9 mouse cellular contexts compared by ENCODE assay signal in the genomic region with DNA sequence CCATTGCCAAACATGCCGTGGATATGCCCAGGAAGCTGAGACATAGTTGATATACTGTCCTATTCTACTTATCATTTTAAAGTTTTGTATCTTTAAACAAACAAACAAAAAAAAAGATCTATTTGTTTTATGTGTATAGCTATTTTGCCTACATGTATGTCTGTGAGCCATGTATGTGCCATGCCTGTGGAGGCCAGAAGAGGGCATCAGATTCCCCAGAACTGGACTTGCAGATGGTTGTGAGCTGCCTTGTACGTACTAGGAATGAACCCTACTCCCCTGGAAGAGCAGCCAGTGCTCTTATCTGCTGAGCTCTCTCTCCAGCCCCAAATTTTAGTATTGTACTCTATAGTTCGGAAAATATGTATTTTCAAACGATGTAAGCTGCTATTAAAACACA. TPM values are rescaled to one million over a fixed set of nuclear protein-coding genes. Genes with fewer than 3 reads are reported as not detected.
DNase-seq lines count a peak whose midpoint lies in the region; ATAC-seq lines count a peak whose summit lies in the region.
"Had no signal": no experiment of that assay in that cellular context is flagged by ENCODE, and none has a peak within 500 bp of the region (broad histone marks: within the 10 kb centered on the region; RNA-seq: fewer than 3 reads in every experiment).

No protein-coding gene starts in this region.

- H3K27ac ChIP-seq in heart, embryonic 10.5 days, result no peak overlapping the region
- H3K27ac ChIP-seq in embryonic facial prominence, embryonic 11.5 days (replicated peaks; ENCODE audit: low read depth, low read length), result no peak overlapping the region
- H3K27ac ChIP-seq: neural tube, embryonic 13.5 days had no signal

- DNase-seq in heart, postnatal 14 days, result peak; percentile 23 to 48
- no peak for DNase-seq in heart, embryonic 10.5 days (ENCODE audit: low spot score)
- DNase-seq in 416B (ENCODE audit: low read depth), result peak; percentile 54
- peak; percentile 39 for DNase-seq in T-cell, adult 2 months (ENCODE audit: low spot score)
- DNase-seq in embryonic facial prominence, embryonic 11.5 days (ENCODE audit: low spot score), result peak; percentile 44
- DNase-seq in left cerebral cortex, adult 9 months (ENCODE audit: low spot score in 2 of 2), result no peak
- no peak for DNase-seq in layer of hippocampus, adult 9-10 months (ENCODE audit: low spot score)

- H3K4me2 ChIP-seq in embryonic facial prominence, embryonic 11.5 days (ENCODE audit: low read depth, low read length), result no peak overlapping the region
- H3K4me2 ChIP-seq: neural tube, embryonic 13.5 days had no signal

- no peaks in the 10 kb centered on the region for H3K9me3 ChIP-seq in heart, embryonic 10.5 days
- no peaks in the 10 kb centered on the region for H3K9me3 ChIP-seq in embryonic facial prominence, embryonic 11.5 days (replicated peaks; ENCODE audit: control insufficient read depth, low read length)
- H3K9me3 ChIP-seq: neural tube, embryonic 13.5 days had no signal

- intact Hi-C loops in heart, postnatal 14 days (cut with DNase I), result loop anchor here (1.0 kb wide), 1 partner anchor 23 kb away; no protein-coding TSS in a partner anchor

- peaks cover 28% of the 10 kb centered on the region for H3K27me3 ChIP-seq in heart, embryonic 10.5 days (ENCODE audit: insufficient read depth, poor library complexity, severe bottlenecking)
- peaks cover 3% of the 10 kb centered on the region; the same call in 1 of the 2 replicates for H3K27me3 ChIP-seq in embryonic facial prominence, embryonic 11.5 days (ENCODE audit: control insufficient read depth, insufficient read depth, low read length)

- H3K9ac ChIP-seq in embryonic facial prominence, embryonic 11.5 days (replicated peaks; ENCODE audit: low read length), result no peak overlapping the region
- H3K9ac ChIP-seq: neural tube, embryonic 13.5 days had no signal

- no peaks in the 10 kb centered on the region for H3K36me3 ChIP-seq in heart, embryonic 10.5 days
- no peaks in the 10 kb centered on the region for H3K36me3 ChIP-seq in embryonic facial prominence, embryonic 11.5 days (replicated peaks; ENCODE audit: control insufficient read depth, insufficient read depth, low read depth, low read length)
- H3K36me3 ChIP-seq: neural tube, embryonic 13.5 days had no signal

- 39% methylated on average over 4 of the region's 4 CpGs for WGBS in heart, embryonic 10.5 days
- 36% methylated on average over 4 of the region's 4 CpGs for WGBS in embryonic facial prominence, embryonic 11.5 days

- no peak for ATAC-seq in embryonic facial prominence, embryonic 11.5 days (replicated peaks; ENCODE audit: insufficient number of reproducible peaks, low FRiP score, low TSS enrichment, low read depth)
- peak; percentile 75 for ATAC-seq in megakaryocyte progenitor cell, adult 5-6 weeks (replicated peaks; ENCODE audit: poor library complexity)

- no peak overlapping the region for H3K4me3 ChIP-seq in heart, embryonic 10.5 days
- no peak overlapping the region for H3K4me3 ChIP-seq in embryonic facial prominence, embryonic 11.5 days (ENCODE audit: low read depth, low read length)
- H3K4me3 ChIP-seq: neural tube, embryonic 13.5 days had no signal

- 0 out of 2 replicates have a peak, but pooled peaks cover 8% of the 10 kb centered on the region for H3K4me1 ChIP-seq in heart, embryonic 10.5 days
- no peaks in the 10 kb centered on the region for H3K4me1 ChIP-seq in embryonic facial prominence, embryonic 11.5 days (ENCODE audit: control insufficient read depth, insufficient read depth, low read length)

RNA-seq across cellular contexts. Expression of gene BC051142, which starts 10.1 kb away (rescaled TPM):
- total RNA-seq in heart, postnatal 14 days (2021), result under 1 TPM in 1 of 2 experiments, not detected in 1; 0.24 TPM
- polyA plus RNA-seq in heart, embryonic 10.5 days (2016; fragmentation: Nextera tagmentation; extraction: Ambion mirVana), result 0.14 and 0.15 TPM in 2 replicates
- polyA plus RNA-seq in embryonic facial prominence, embryonic 11.5 days (2014; fragmentation: Nextera tagmentation; extraction: Ambion mirVana), result 0.39 and 0.72 TPM in 2 replicates
- total RNA-seq in megakaryocyte progenitor cell, adult 5-6 weeks (2015), result 1.7 and 4.5 TPM in 2 replicates
- 1.0 and 2.4 TPM in 2 replicates for total RNA-seq in megakaryocyte progenitor cell, adult 5-6 weeks (2017)

RNA-seq across cellular contexts. Expression of gene Btnl1, which starts 11.6 kb away (rescaled TPM):
- not detected for total RNA-seq in heart, postnatal 14 days (2021)
- not detected in 2 replicates for polyA plus RNA-seq in heart, embryonic 10.5 days (2016; fragmentation: Nextera tagmentation; extraction: Ambion mirVana)
- polyA plus RNA-seq in embryonic facial prominence, embryonic 11.5 days (2014; fragmentation: Nextera tagmentation; extraction: Ambion mirVana), result not detected in 2 replicates
- total RNA-seq in megakaryocyte progenitor cell, adult 5-6 weeks (2015), result not detected in 2 replicates
- not detected in 2 replicates for total RNA-seq in megakaryocyte progenitor cell, adult 5-6 weeks (2017)
- polyA plus RNA-seq: neural tube, embryonic 13.5 days had no signal

RNA-seq across cellular contexts. Expression of gene Btnl2, which starts 33.9 kb away (rescaled TPM):
- total RNA-seq in heart, postnatal 14 days (2021), result under 1 TPM; 0.27 to 0.33 TPM
- 0.05 TPM in 1 of 2 replicates, not detected in the other for polyA plus RNA-seq in heart, embryonic 10.5 days (2016; fragmentation: Nextera tagmentation; extraction: Ambion mirVana)
- 0.08 TPM in 1 of 2 replicates, not detected in the other for polyA plus RNA-seq in embryonic facial prominence, embryonic 11.5 days (2014; fragmentation: Nextera tagmentation; extraction: Ambion mirVana)
- not detected in 2 replicates for total RNA-seq in megakaryocyte progenitor cell, adult 5-6 weeks (2015)
- total RNA-seq in megakaryocyte progenitor cell, adult 5-6 weeks (2017), result not detected in 2 replicates
- polyA plus RNA-seq: neural tube, embryonic 13.5 days had no signal

Comparison
In these comparisons a context has a peak if more than half of its experiments do, and no peak if none do; other contexts are left out.
1. DNase-seq: peak in heart, postnatal 14 days (2 of 2), 416B (single experiment), T-cell, adult 2 months (single experiment) and embryonic facial prominence, embryonic 11.5 days (single experiment); none in heart, embryonic 10.5 days (single experiment), left cerebral cortex, adult 9 months (0 of 2) and layer of hippocampus, adult 9-10 months (single experiment).